Mouse (Mus musculus) heart, adult 2 months (tissue): ENCODE results near the gene Cd244a. TPM values are rescaled to one million over a fixed set of nuclear protein-coding genes. Genes with fewer than 3 reads are reported as not detected.

ENCODE experiments used
- DNase-seq, 2 experiments: peaks; one replicate each; pipeline ENCODE4 v3.0.0; 2021
- H3K27ac ChIP-seq: fragments of 200-600 bp; 2 replicates; pipeline ENCODE4 v1.8.1; 2022
- H3K27me3 ChIP-seq: fragments of 200-500 bp; 2 replicates; pipeline ENCODE4 v1.6.1; 2012; ENCODE audit warnings: mild to moderate bottlenecking, low read length, inconsistent platforms, mixed read lengths; ENCODE audit not compliant: control insufficient read depth, insufficient read depth
- H3K36me3 ChIP-seq: fragments of 200-500 bp; 2 replicates; pipeline ENCODE4 v1.6.1; 2012; ENCODE audit warnings: low read length, inconsistent platforms; ENCODE audit not compliant: control insufficient read depth, insufficient read depth
- H3K4me1 ChIP-seq: fragments of 200-500 bp; 2 replicates; pipeline ENCODE4 v1.6.1; 2011; ENCODE audit warnings: low read length; ENCODE audit not compliant: control insufficient read depth, insufficient read depth
- H3K4me3 ChIP-seq: fragments of 200-600 bp; 2 replicates; pipeline ENCODE4 v1.8.1; 2022
- H3K79me2 ChIP-seq: fragments of 200-500 bp; replicated peaks from 2 replicates; pipeline ENCODE4 v1.6.1; 2012; ENCODE audit warnings: mild to moderate bottlenecking, inconsistent platforms, low read length, moderate library complexity, mixed read lengths; ENCODE audit not compliant: control insufficient read depth, insufficient read depth
- H3K9ac ChIP-seq: fragments of 200-500 bp; 2 replicates; pipeline ENCODE4 v1.6.1; 2012; ENCODE audit warnings: low read depth, mild to moderate bottlenecking, control low read depth, inconsistent platforms, low read length, mixed read lengths
- CTCF ChIP-seq: fragments of 200-600 bp; IDR thresholded peaks from 2 replicates; pipeline ENCODE4 v1.8.1; 2022; ENCODE audit warnings: antibody characterized with exemption, mild to moderate bottlenecking, moderate library complexity
- EP300 ChIP-seq: fragments of 200-500 bp; IDR thresholded peaks from 2 replicates; pipeline ENCODE4 v1.6.1; 2011; ENCODE audit warnings: low read depth, low read length, control low read depth; ENCODE audit not compliant: insufficient read depth
- POLR2A ChIP-seq: fragments of 200-500 bp; IDR thresholded peaks from 2 replicates; pipeline ENCODE4 v1.6.1; 2011; ENCODE audit warnings: mild to moderate bottlenecking, low read depth, low read length, control low read depth; ENCODE audit not compliant: insufficient read depth
- WGBS: fragments of 180-500 bp; shearing (Covaris S2); methylation state at CpG from one replicate; pipeline ENCODE4 v1.1.7; 2018; 5-methylcytosine and 5-hydroxymethylcytosine counted together
- intact Hi-C: fragments of 180-260 bp; cut with DNase I; formaldehyde crosslinking; loops from one replicate; pipeline ENCODE4 v1.15.1; 2025
- polyA plus RNA-seq: library from polyadenylated mRNA; depleted of rRNA; stranded (reverse); fragments of >200 nt; gene quantifications from 2 replicates; pipeline ENCODE4 v1.2.3, GENCODE M21; 2012
- total RNA-seq, 2 experiments: library from RNA; stranded (reverse); gene quantifications; 2 replicates each; pipeline ENCODE4 v1.2.3; 2021

Cd244a gene
- total and polyA plus RNA-seq, 3 experiments: 0.21 to 0.88 (median 0.36) TPM

DNA sequence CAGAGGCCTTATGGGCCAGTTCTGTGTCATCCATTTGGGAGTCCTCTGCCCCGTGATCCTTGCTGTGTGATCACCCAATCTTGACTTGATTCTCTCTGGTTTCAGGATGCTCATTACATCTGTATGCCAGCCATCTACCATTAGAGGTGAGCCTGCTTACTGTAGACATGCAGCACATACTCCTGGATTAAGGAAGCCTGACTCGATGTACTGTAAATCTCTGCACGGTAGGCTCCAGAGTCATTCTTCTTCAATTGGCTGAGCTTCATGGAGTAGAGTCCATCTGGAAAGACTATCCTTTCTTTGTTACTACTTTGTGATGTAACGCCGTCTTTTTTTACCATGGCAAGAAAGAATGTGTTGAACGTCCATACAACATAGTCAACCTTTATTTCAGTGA lies 81.8 kb downstream of the Cd244a start:
- WGBS: 91% methylated on average over 6 of the region's 6 CpGs
- Histone ChIP-seq H3K79me2 (no peaks in the 10 kb centered on the region), H3K27ac (no peak overlapping the region), H3K36me3 (no peaks in the 10 kb centered on the region), H3K9ac (no peak overlapping the region), H3K27me3 (no peaks in the 10 kb centered on the region), H3K4me1 (no peaks in the 10 kb centered on the region), H3K4me3 (no peak overlapping the region)
- intact Hi-C loops: no loop called here
- TF ChIP-seq POLR2A: no peak
- TF ChIP-seq CTCF: no peak
- no peak for TF ChIP-seq EP300
- DNase-seq: no peak

DNA sequence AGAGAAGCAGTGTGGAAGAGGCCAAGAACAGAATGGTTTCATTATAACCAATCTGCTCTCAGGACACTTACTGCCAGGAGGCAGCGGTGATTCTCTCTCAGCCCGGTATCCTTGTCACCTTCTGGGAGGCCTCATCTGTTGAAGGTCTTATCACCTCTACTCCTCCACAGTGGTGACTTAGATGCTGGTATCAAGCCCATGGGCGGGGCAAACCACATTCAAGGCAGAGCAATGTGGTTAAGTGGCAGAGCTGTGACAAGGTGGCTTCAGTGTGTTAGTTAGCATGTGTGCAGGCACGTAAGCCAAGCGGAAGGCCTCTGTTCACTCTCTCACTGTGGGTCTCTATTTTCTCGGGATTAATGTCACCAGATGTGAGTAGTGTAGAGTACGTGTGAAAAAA lies 84.6 kb downstream of the Cd244a start:
- H3K27ac ChIP-seq: no peak overlapping the region
- H3K36me3 ChIP-seq: no peaks in the 10 kb centered on the region
- intact Hi-C loops: no loop called here
- no peak overlapping the region for H3K9ac ChIP-seq
- WGBS: 69% methylated on average over 7 of the region's 7 CpGs
- H3K4me3 ChIP-seq: no peak overlapping the region
- H3K79me2 ChIP-seq: no peaks in the 10 kb centered on the region
- DNase-seq: peak in 1 of 2 experiments; percentile 19
- no peak for TF ChIP-seq CTCF
- no peak for TF ChIP-seq EP300
- TF ChIP-seq POLR2A: no peak
- H3K4me1 ChIP-seq: no peaks in the 10 kb centered on the region
- H3K27me3 ChIP-seq: no peaks in the 10 kb centered on the region

DNA sequence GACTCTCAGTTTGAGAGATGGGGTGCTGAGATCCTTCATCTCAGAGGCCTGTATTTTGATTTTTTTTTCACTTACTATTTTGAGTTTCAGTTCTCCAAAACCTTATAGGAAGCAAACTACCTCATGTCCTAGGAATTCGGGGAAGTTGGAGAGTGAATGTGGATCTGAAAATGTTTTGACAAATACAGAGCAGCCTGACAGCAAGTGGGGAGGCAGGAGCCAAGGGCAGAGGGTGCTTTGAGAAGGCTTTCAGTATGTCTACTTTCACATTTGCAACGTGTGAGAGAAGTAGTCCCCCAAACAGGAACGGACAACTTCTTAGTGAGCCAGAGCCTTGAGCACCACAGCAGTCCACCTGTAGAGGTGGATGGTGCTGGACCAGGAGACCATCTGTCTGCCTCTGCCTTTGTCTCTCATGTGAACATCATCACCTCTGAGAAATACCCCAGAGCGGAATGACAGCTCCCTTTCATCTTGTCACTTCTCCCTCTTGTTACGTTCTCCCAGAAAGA lies 87.5 kb downstream of the Cd244a start:
- 62% methylated on average over 5 of the region's 5 CpGs for WGBS
- Histone ChIP-seq H3K36me3 (no peaks in the 10 kb centered on the region), H3K27ac (no peak overlapping the region), H3K9ac (no peak overlapping the region), H3K4me3 (no peak overlapping the region), H3K4me1 (no peaks in the 10 kb centered on the region), H3K79me2 (no peaks in the 10 kb centered on the region), H3K27me3 (no peaks in the 10 kb centered on the region)
- intact Hi-C loops: no loop called here
- DNase-seq: no peak
- TF ChIP-seq POLR2A (no peak), CTCF (no peak), EP300 (no peak)

DNA sequence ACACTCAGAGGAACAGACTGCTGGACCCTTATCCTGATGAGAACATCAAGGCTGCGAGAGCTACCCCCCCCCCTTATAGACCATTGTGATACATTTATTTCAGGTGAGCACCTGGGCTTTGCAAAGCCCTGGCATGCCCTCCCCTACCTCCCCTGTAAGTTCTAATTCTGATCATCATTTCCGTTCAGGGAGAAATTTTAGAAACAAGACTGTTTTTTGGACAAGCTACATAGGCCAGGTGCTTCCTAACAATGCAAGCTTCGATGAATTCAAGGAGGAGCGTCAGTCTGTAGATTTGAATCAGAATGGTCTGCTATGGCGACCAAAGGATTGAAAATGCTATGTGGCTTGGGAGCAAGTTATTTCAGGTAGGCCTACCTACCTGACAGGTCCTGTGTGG lies 88.7 kb downstream of the Cd244a start:
- no peaks in the 10 kb centered on the region for H3K36me3 ChIP-seq
- DNase-seq: no peak
- no peak overlapping the region for H3K9ac ChIP-seq
- no peak for TF ChIP-seq POLR2A
- TF ChIP-seq EP300: no peak
- TF ChIP-seq CTCF: no peak
- H3K27me3 ChIP-seq: no peaks in the 10 kb centered on the region
- H3K79me2 ChIP-seq: no peaks in the 10 kb centered on the region
- intact Hi-C loops: no loop called here
- WGBS: 75% methylated on average over 5 of the region's 5 CpGs
- H3K4me3 ChIP-seq: no peak overlapping the region
- no peaks in the 10 kb centered on the region for H3K4me1 ChIP-seq
- H3K27ac ChIP-seq: no peak overlapping the region

DNA sequence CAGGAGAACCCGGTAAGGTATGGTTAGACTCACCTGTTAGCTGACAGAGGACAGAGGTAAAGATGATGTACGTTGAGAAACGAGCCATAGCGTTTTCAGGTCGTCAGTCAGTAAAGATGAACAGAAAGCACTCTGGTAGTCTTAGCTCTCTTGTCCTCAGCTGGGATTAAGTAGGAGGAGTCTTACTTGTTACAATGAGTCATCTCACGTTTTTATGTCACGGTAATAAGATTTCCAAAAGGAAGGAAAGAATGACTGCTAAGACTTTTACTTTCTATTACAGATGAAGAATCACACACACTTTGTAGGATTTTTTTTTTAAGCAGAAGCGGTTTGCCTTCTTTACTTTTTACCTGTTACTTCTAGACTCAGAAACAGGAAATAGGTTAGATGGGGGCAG lies 89.8 kb downstream of the Cd244a start:
- Histone ChIP-seq H3K36me3 (no peaks in the 10 kb centered on the region), H3K27ac (no peak overlapping the region), H3K79me2 (no peaks in the 10 kb centered on the region), H3K27me3 (no peaks in the 10 kb centered on the region), H3K4me1 (no peaks in the 10 kb centered on the region), H3K4me3 (no peak overlapping the region), H3K9ac (no peak overlapping the region)
- 61% methylated on average over 8 of the region's 8 CpGs for WGBS
- no peak for DNase-seq
- intact Hi-C loops: no loop called here
- TF ChIP-seq CTCF (no peak), EP300 (no peak), POLR2A (no peak)

DNA sequence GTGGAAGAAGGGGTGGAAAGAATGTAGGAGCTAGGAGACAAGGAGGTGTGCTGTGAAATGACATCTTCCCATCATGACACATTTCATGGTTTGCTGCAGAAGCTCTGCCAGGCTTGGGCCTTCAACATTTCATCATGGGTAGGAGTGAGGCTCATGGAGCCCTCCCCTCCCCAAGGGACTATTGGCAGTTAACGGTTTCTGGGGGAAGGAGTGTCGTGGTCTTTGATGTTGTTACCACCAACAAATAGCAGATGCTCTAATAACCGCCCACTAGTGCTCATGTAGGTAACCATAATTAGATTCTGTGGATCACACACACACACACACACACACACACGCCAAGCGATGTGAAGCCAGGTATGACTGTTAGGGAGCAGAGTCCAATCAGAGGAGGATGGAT lies 93.7 kb downstream of the Cd244a start, which contains the start of gene Slamf7:
Gene Slamf7 (minus strand): TSS at position 302 of the 400 bp plus-strand sequence.
- no peaks in the 10 kb centered on the region for H3K79me2 ChIP-seq
- H3K27ac ChIP-seq: no peak within 1 kb of the TSS
- H3K4me3 ChIP-seq: no peak within 1 kb of the TSS
- H3K27me3 ChIP-seq: no peaks in the 10 kb centered on the region
- no peak within 1 kb of the TSS for H3K9ac ChIP-seq
- no peaks in the 10 kb centered on the region for H3K4me1 ChIP-seq
- DNase-seq: no peak
- no peaks in the 10 kb centered on the region for H3K36me3 ChIP-seq
- intact Hi-C loops: no loop called here
- 83% methylated on average over 5 of the region's 5 CpGs for WGBS
- no peak for TF ChIP-seq CTCF
- TF ChIP-seq EP300: no peak
- TF ChIP-seq POLR2A: no peak
